Mouse (Mus musculus): ENCODE results near the gene Tiam2. TPM values are rescaled to one million over a fixed set of nuclear protein-coding genes. Genes with fewer than 3 reads are reported as not detected.

Tiam2 gene
- polyA plus RNA-seq, 1 experiment from 2014 or later = 4.7 TPM

- no peaks in the 10 kb centered on the region for H3K36me3 ChIP-seq (ENCODE audit: control insufficient read depth, insufficient read depth, low read length)
- H3K4me3 ChIP-seq (replicated peaks; ENCODE audit: low read length) = no peak overlapping the region
- H3K27ac ChIP-seq (ENCODE audit: low read length) = no peak overlapping the region
- no peak overlapping the region for H3K4me2 ChIP-seq (ENCODE audit: low read depth, low read length)
- no peaks in the 10 kb centered on the region for H3K27me3 ChIP-seq (ENCODE audit: control insufficient read depth, insufficient read depth, low read length)
- ATAC-seq (ENCODE audit: insufficient read depth, low FRiP score) = no peak
- H3K4me1 ChIP-seq (ENCODE audit: control insufficient read depth, insufficient read depth, low read length) = no peaks in the 10 kb centered on the region
- 81% methylated on average over 11 of the region's 11 CpGs for WGBS
- no peaks in the 10 kb centered on the region for H3K9me3 ChIP-seq (replicated peaks; ENCODE audit: control insufficient read depth, low read length)
- H3K9ac ChIP-seq (ENCODE audit: low read length) = no peak overlapping the region
These were observed 164.0 kb downstream of the Tiam2 start for GRCm38 (mm10) chr17:3490216-3490895.

GRCm38 (mm10) chr17:3491065-3491464 is 164.7 kb downstream of the Tiam2 start:
- no peak overlapping the region for H3K9ac ChIP-seq (ENCODE audit: low read length)
- 57% methylated on average over 5 of the region's 5 CpGs for WGBS
- H3K4me3 ChIP-seq (replicated peaks; ENCODE audit: low read length) = no peak overlapping the region
- H3K4me2 ChIP-seq (ENCODE audit: low read depth, low read length) = no peak overlapping the region
- no peak overlapping the region for H3K27ac ChIP-seq (ENCODE audit: low read length)
- no peaks in the 10 kb centered on the region for H3K36me3 ChIP-seq (ENCODE audit: control insufficient read depth, insufficient read depth, low read length)
- no peak for ATAC-seq (ENCODE audit: insufficient read depth, low FRiP score)
- H3K9me3 ChIP-seq (replicated peaks; ENCODE audit: control insufficient read depth, low read length) = no peaks in the 10 kb centered on the region
- H3K27me3 ChIP-seq (ENCODE audit: control insufficient read depth, insufficient read depth, low read length) = no peaks in the 10 kb centered on the region
- H3K4me1 ChIP-seq (ENCODE audit: control insufficient read depth, insufficient read depth, low read length) = no peaks in the 10 kb centered on the region

- H3K27ac ChIP-seq (ENCODE audit: low read length) = no peak overlapping the region
- 62% methylated on average over 6 of the region's 6 CpGs for WGBS
- H3K4me3 ChIP-seq (replicated peaks; ENCODE audit: low read length) = no peak overlapping the region
- no peaks in the 10 kb centered on the region for H3K9me3 ChIP-seq (replicated peaks; ENCODE audit: control insufficient read depth, low read length)
- no peak for ATAC-seq (ENCODE audit: insufficient read depth, low FRiP score)
- no peaks in the 10 kb centered on the region for H3K4me1 ChIP-seq (ENCODE audit: control insufficient read depth, insufficient read depth, low read length)
- no peak overlapping the region for H3K9ac ChIP-seq (ENCODE audit: low read length)
- no peaks in the 10 kb centered on the region for H3K36me3 ChIP-seq (ENCODE audit: control insufficient read depth, insufficient read depth, low read length)
- H3K27me3 ChIP-seq (ENCODE audit: control insufficient read depth, insufficient read depth, low read length) = no peaks in the 10 kb centered on the region
- H3K4me2 ChIP-seq (ENCODE audit: low read depth, low read length) = no peak overlapping the region
These were observed 165.3 kb downstream of the Tiam2 start for GRCm38 (mm10) chr17:3491667-3492066.

GRCm38 (mm10) chr17:3495576-3495975 is 169.2 kb downstream of the Tiam2 start:
- Histone ChIP-seq H3K4me1 (ENCODE audit: control insufficient read depth, insufficient read depth, low read length) (no peaks in the 10 kb centered on the region), H3K9me3 (replicated peaks; ENCODE audit: control insufficient read depth, low read length) (no peaks in the 10 kb centered on the region), H3K27ac (ENCODE audit: low read length) (no peak overlapping the region), H3K9ac (ENCODE audit: low read length) (no peak overlapping the region), H3K4me2 (ENCODE audit: low read depth, low read length) (no peak overlapping the region), H3K4me3 (replicated peaks; ENCODE audit: low read length) (no peak overlapping the region), H3K27me3 (ENCODE audit: control insufficient read depth, insufficient read depth, low read length) (no peaks in the 10 kb centered on the region), H3K36me3 (ENCODE audit: control insufficient read depth, insufficient read depth, low read length) (no peaks in the 10 kb centered on the region)
- 51% methylated on average over 2 of the region's 2 CpGs for WGBS
- ATAC-seq (ENCODE audit: insufficient read depth, low FRiP score) = no peak

GRCm38 (mm10) chr17:3496080-3496479 is 169.7 kb downstream of the Tiam2 start:
- H3K4me3 ChIP-seq (replicated peaks; ENCODE audit: low read length) = no peak overlapping the region
- ATAC-seq (ENCODE audit: insufficient read depth, low FRiP score) = no peak
- no peaks in the 10 kb centered on the region for H3K27me3 ChIP-seq (ENCODE audit: control insufficient read depth, insufficient read depth, low read length)
- H3K4me1 ChIP-seq (ENCODE audit: control insufficient read depth, insufficient read depth, low read length) = no peaks in the 10 kb centered on the region
- WGBS = 92% methylated on average over 3 of the region's 3 CpGs
- no peaks in the 10 kb centered on the region for H3K36me3 ChIP-seq (ENCODE audit: control insufficient read depth, insufficient read depth, low read length)
- no peak overlapping the region for H3K4me2 ChIP-seq (ENCODE audit: low read depth, low read length)
- H3K9me3 ChIP-seq (replicated peaks; ENCODE audit: control insufficient read depth, low read length) = no peaks in the 10 kb centered on the region
- H3K27ac ChIP-seq (ENCODE audit: low read length) = no peak overlapping the region
- H3K9ac ChIP-seq (ENCODE audit: low read length) = no peak overlapping the region

GRCm38 (mm10) chr17:3498086-3498485 is 171.7 kb downstream of the Tiam2 start:
- H3K27me3 ChIP-seq (ENCODE audit: control insufficient read depth, insufficient read depth, low read length) = no peaks in the 10 kb centered on the region
- WGBS = 43% methylated on average over 3 of the region's 3 CpGs
- H3K4me1 ChIP-seq (ENCODE audit: control insufficient read depth, insufficient read depth, low read length) = no peaks in the 10 kb centered on the region
- no peak overlapping the region for H3K4me2 ChIP-seq (ENCODE audit: low read depth, low read length)
- H3K4me3 ChIP-seq (replicated peaks; ENCODE audit: low read length) = no peak overlapping the region
- no peak overlapping the region for H3K27ac ChIP-seq (ENCODE audit: low read length)
- no peak overlapping the region for H3K9ac ChIP-seq (ENCODE audit: low read length)
- H3K36me3 ChIP-seq (ENCODE audit: control insufficient read depth, insufficient read depth, low read length) = no peaks in the 10 kb centered on the region
- no peaks in the 10 kb centered on the region for H3K9me3 ChIP-seq (replicated peaks; ENCODE audit: control insufficient read depth, low read length)
- ATAC-seq (ENCODE audit: insufficient read depth, low FRiP score) = no peak

- no peaks in the 10 kb centered on the region for H3K36me3 ChIP-seq (ENCODE audit: control insufficient read depth, insufficient read depth, low read length)
- H3K9me3 ChIP-seq (replicated peaks; ENCODE audit: control insufficient read depth, low read length) = no peaks in the 10 kb centered on the region
- no peak overlapping the region for H3K4me2 ChIP-seq (ENCODE audit: low read depth, low read length)
- no peak for ATAC-seq (ENCODE audit: insufficient read depth, low FRiP score)
- WGBS = 83% methylated on average over 3 of the region's 3 CpGs
- H3K4me1 ChIP-seq (ENCODE audit: control insufficient read depth, insufficient read depth, low read length) = no peaks in the 10 kb centered on the region
- no peak overlapping the region for H3K4me3 ChIP-seq (replicated peaks; ENCODE audit: low read length)
- no peak overlapping the region for H3K27ac ChIP-seq (ENCODE audit: low read length)
- H3K9ac ChIP-seq (ENCODE audit: low read length) = no peak overlapping the region
- no peaks in the 10 kb centered on the region for H3K27me3 ChIP-seq (ENCODE audit: control insufficient read depth, insufficient read depth, low read length)
These were observed 172.2 kb downstream of the Tiam2 start for GRCm38 (mm10) chr17:3498580-3498979.

GRCm38 (mm10) chr17:3499468-3499867 is 173.1 kb downstream of the Tiam2 start:
- no peak for ATAC-seq (ENCODE audit: insufficient read depth, low FRiP score)
- Histone ChIP-seq H3K36me3 (ENCODE audit: control insufficient read depth, insufficient read depth, low read length) (no peaks in the 10 kb centered on the region), H3K4me3 (replicated peaks; ENCODE audit: low read length) (no peak overlapping the region), H3K4me2 (ENCODE audit: low read depth, low read length) (no peak overlapping the region), H3K27me3 (ENCODE audit: control insufficient read depth, insufficient read depth, low read length) (no peaks in the 10 kb centered on the region), H3K4me1 (ENCODE audit: control insufficient read depth, insufficient read depth, low read length) (no peaks in the 10 kb centered on the region), H3K9me3 (replicated peaks; ENCODE audit: control insufficient read depth, low read length) (no peaks in the 10 kb centered on the region), H3K9ac (ENCODE audit: low read length) (no peak overlapping the region), H3K27ac (ENCODE audit: low read length) (no peak overlapping the region)
- 90% methylated on average over 8 of the region's 8 CpGs for WGBS

- Histone ChIP-seq H3K9me3 (replicated peaks; ENCODE audit: control insufficient read depth, low read length) (no peaks in the 10 kb centered on the region), H3K4me2 (ENCODE audit: low read depth, low read length) (no peak overlapping the region), H3K4me3 (replicated peaks; ENCODE audit: low read length) (no peak overlapping the region), H3K27me3 (ENCODE audit: control insufficient read depth, insufficient read depth, low read length) (no peaks in the 10 kb centered on the region), H3K36me3 (ENCODE audit: control insufficient read depth, insufficient read depth, low read length) (no peaks in the 10 kb centered on the region), H3K9ac (ENCODE audit: low read length) (no peak overlapping the region), H3K4me1 (ENCODE audit: control insufficient read depth, insufficient read depth, low read length) (no peaks in the 10 kb centered on the region), H3K27ac (ENCODE audit: low read length) (no peak overlapping the region)
- WGBS = 94% methylated on average over 6 of the region's 6 CpGs
- no peak for ATAC-seq (ENCODE audit: insufficient read depth, low FRiP score)
These were observed 173.7 kb downstream of the Tiam2 start for GRCm38 (mm10) chr17:3500076-3500475.

Data from stomach, embryonic 16.5 days (tissue).